Mouse (Mus musculus) spleen, adult 18-20 months (tissue): ENCODE measurements around the gene Cebpb.

Experiments used
- DNase-seq, 2 experiments: peaks; one replicate each; pipeline ENCODE4 v3.0.0; 2022; ENCODE audit warnings: mixed read lengths in 2 of 2

The Cebpb gene

GRCm38 (mm10) chr2:167665972-167666713 is 22.6 kb upstream of the Cebpb start:
- DNase-seq: no peak

GRCm38 (mm10) chr2:167668426-167668825 is 20.3 kb upstream of the Cebpb start:
- no peak for DNase-seq

GRCm38 (mm10) chr2:167669398-167669797 is 19.3 kb upstream of the Cebpb start:
- DNase-seq: no peak

- DNase-seq: no peak
Observed at GRCm38 (mm10) chr2:167671101-167671633, 17.5 kb upstream of the Cebpb start.

- no peak for DNase-seq
Observed at GRCm38 (mm10) chr2:167672212-167672685, 16.5 kb upstream of the Cebpb start.

- peak in 1 of 2 experiments; percentile 38 for DNase-seq
Observed at GRCm38 (mm10) chr2:167675120-167675909, 13.4 kb upstream of the Cebpb start.

- peak in 1 of 2 experiments; percentile 41 for DNase-seq
Observed at GRCm38 (mm10) chr2:167678600-167678999, 10.1 kb upstream of the Cebpb start.

GRCm38 (mm10) chr2:167679902-167680430 is 8.7 kb upstream of the Cebpb start:
- DNase-seq: peak; percentile 73 to 88

- peak in 1 of 2 experiments; percentile 69 for DNase-seq
Observed at GRCm38 (mm10) chr2:167680657-167681056, 8.1 kb upstream of the Cebpb start.

GRCm38 (mm10) chr2:167683721-167684120 is 5.0 kb upstream of the Cebpb start:
- no peak for DNase-seq

GRCm38 (mm10) chr2:167685137-167685536 is 3.6 kb upstream of the Cebpb start:
- DNase-seq: peak; percentile 86 to 98

- DNase-seq: no peak
Observed at GRCm38 (mm10) chr2:167685865-167686264, 2.9 kb upstream of the Cebpb start.

- no peak for DNase-seq
Observed at GRCm38 (mm10) chr2:167686382-167687249, 2.1 kb upstream of the Cebpb start.

GRCm38 (mm10) chr2:167687250-167687586 is 1.5 kb upstream of the Cebpb start:
- no peak for DNase-seq

- DNase-seq: no peak
Observed at GRCm38 (mm10) chr2:167687651-167688101, 1.0 kb upstream of the Cebpb start.

- DNase-seq: no peak
Observed at GRCm38 (mm10) chr2:167688126-167688497, 603 bp upstream of the Cebpb start.

GRCm38 (mm10) chr2:167689501-167690218 is 945 bp downstream of the Cebpb start, which contains the start of gene Tmem189:
Tmem189 (minus strand) TSS chr2:167689822.
- peak; percentile 42 to 57 for DNase-seq

GRCm38 (mm10) chr2:167690219-167690961 is 1.7 kb downstream of the Cebpb start:
- DNase-seq: peak in 1 of 2 experiments; percentile 30

- DNase-seq: no peak
Observed at GRCm38 (mm10) chr2:167690962-167691311, 2.2 kb downstream of the Cebpb start.

- DNase-seq: no peak
Observed at GRCm38 (mm10) chr2:167691410-167691809, 2.7 kb downstream of the Cebpb start.
